ENCODE assay signal across 9 mouse cellular contexts in genomic region chr2:68320670-68321069, GRCm38 (mm10).
DNase-seq lines count a peak whose midpoint lies in the region; ATAC-seq lines count a peak whose summit lies in the region.
"Had no signal": no experiment of that assay in that cellular context is flagged by ENCODE, and none has a peak within 500 bp of the region (broad histone marks: within the 10 kb centered on the region; RNA-seq: fewer than 3 reads in every experiment).

No protein-coding gene starts in this region.

- no peak overlapping the region for H3K27ac ChIP-seq in liver, embryonic 11.5 days (ENCODE audit: low read depth, low read length)

- H3K36me3 ChIP-seq in liver, embryonic 11.5 days (ENCODE audit: control insufficient read depth, insufficient read depth, low read length): no peaks in the 10 kb centered on the region

- WGBS in liver, embryonic 11.5 days: 52% methylated on average over 10 of the region's 10 CpGs

- peak; percentile 29 for DNase-seq in adrenal gland, postnatal 14 days
- DNase-seq in adrenal gland, postnatal 4 days (ENCODE audit: low spot score in 2 of 2): no peak
- DNase-seq in testis, postnatal 14 days (ENCODE audit: low spot score): peak; percentile 5
- no peak for DNase-seq in testis, postnatal 10 days (ENCODE audit: low spot score)
- peak; percentile 50 for DNase-seq in layer of hippocampus, adult 9-10 months (ENCODE audit: low spot score)
- peak; percentile 65 for DNase-seq in retina, embryonic 14.5 days (ENCODE audit: low spot score)
- DNase-seq in liver, embryonic 11.5 days (ENCODE audit: low spot score): no peak
- no peak for DNase-seq in right cerebral cortex, postnatal 36 days (ENCODE audit: low spot score in 2 of 2)

- no peaks in the 10 kb centered on the region for H3K27me3 ChIP-seq in liver, embryonic 11.5 days (replicated peaks; ENCODE audit: control insufficient read depth, insufficient read depth, low read length)

- ATAC-seq in liver, embryonic 11.5 days (replicated peaks; ENCODE audit: low FRiP score): no peak

- no peaks in the 10 kb centered on the region for H3K4me1 ChIP-seq in liver, embryonic 11.5 days (replicated peaks; ENCODE audit: control insufficient read depth, insufficient read depth, low read length)

- H3K4me2 ChIP-seq in liver, embryonic 11.5 days: no peak overlapping the region

- no peak overlapping the region for H3K4me3 ChIP-seq in liver, embryonic 11.5 days (ENCODE audit: low read depth, low read length)
- H3K4me3 ChIP-seq: myocyte had no signal

- no peak overlapping the region for H3K9ac ChIP-seq in liver, embryonic 11.5 days (ENCODE audit: low read depth, low read length)

- H3K9me3 ChIP-seq in liver, embryonic 11.5 days (ENCODE audit: control insufficient read depth, low read length): no peaks in the 10 kb centered on the region

Comparison
In these comparisons a context has a peak if more than half of its experiments do, and no peak if none do; other contexts are left out.
1. DNase-seq: peak in adrenal gland, postnatal 14 days (single experiment), testis, postnatal 14 days (single experiment), layer of hippocampus, adult 9-10 months (single experiment) and retina, embryonic 14.5 days (single experiment); none in adrenal gland, postnatal 4 days (0 of 2), testis, postnatal 10 days (single experiment), liver, embryonic 11.5 days (single experiment) and right cerebral cortex, postnatal 36 days (0 of 2).